Mouse (Mus musculus) hindbrain, embryonic 16.5 days (tissue): ENCODE measurements around the gene Dach2. TPM values are rescaled to one million over a fixed set of nuclear protein-coding genes. Genes with fewer than 3 reads are reported as not detected.

ENCODE experiments used
- ATAC-seq: fragments of 200-750 bp; cut with Nextera tagmentation; 2 replicates; pipeline ENCODE4 v1.8.0; 2017; ENCODE audit warnings: moderate TSS enrichment, moderate library complexity
- H3K27ac ChIP-seq: fragments of 300-500 bp; sonication (generic); 2 replicates; pipeline ENCODE4 v1.5.1; 2014; ENCODE audit warnings: low read depth, mild to moderate bottlenecking, control low read depth, low read length, moderate library complexity
- H3K27me3 ChIP-seq: fragments of 300-500 bp; sonication (generic); replicated peaks from 2 replicates; pipeline ENCODE4 v1.6.1; 2014; ENCODE audit warnings: low read length; ENCODE audit not compliant: control insufficient read depth, insufficient read depth
- H3K36me3 ChIP-seq: fragments of 300-500 bp; sonication (generic); 2 replicates; pipeline ENCODE4 v1.6.1; 2014; ENCODE audit warnings: mild to moderate bottlenecking, low read length, moderate library complexity, mixed read lengths; ENCODE audit not compliant: control insufficient read depth, insufficient read depth
- H3K4me1 ChIP-seq: fragments of 300-500 bp; sonication (generic); 2 replicates; pipeline ENCODE4 v1.6.1; 2014; ENCODE audit warnings: low read depth, low read length; ENCODE audit not compliant: control insufficient read depth, insufficient read depth
- H3K4me2 ChIP-seq: fragments of 300-500 bp; sonication (generic); 2 replicates; pipeline ENCODE4 v1.6.1; 2014; ENCODE audit warnings: mild to moderate bottlenecking, low read length, control low read depth, moderate library complexity
- H3K4me3 ChIP-seq: fragments of 300-500 bp; sonication (generic); 2 replicates; pipeline ENCODE4 v1.5.1; 2014; ENCODE audit warnings: mild to moderate bottlenecking, low read length, control low read depth, moderate library complexity
- H3K9ac ChIP-seq: fragments of 300-500 bp; sonication (generic); 2 replicates; pipeline ENCODE4 v1.6.1; 2014; ENCODE audit warnings: low read depth, mild to moderate bottlenecking, control low read depth, low read length, moderate library complexity
- H3K9me3 ChIP-seq: fragments of 300-500 bp; sonication (generic); 2 replicates; pipeline ENCODE4 v1.6.1; 2014; ENCODE audit warnings: mild to moderate bottlenecking, low read length, moderate library complexity; ENCODE audit not compliant: control insufficient read depth
- WGBS: fragments of 180-500 bp; shearing (Covaris S2); extraction: QIAGEN DNeasy Blood & Tissue Kit; methylation state at CpG from one replicate; pipeline ENCODE4 v1.1.7; 2014; 5-methylcytosine and 5-hydroxymethylcytosine counted together
- polyA plus RNA-seq: library from polyadenylated mRNA; unstranded; fragments of >200 nt; fragmentation: Nextera tagmentation; extraction: Ambion mirVana; gene quantifications from 2 replicates; pipeline ENCODE4 v1.2.1, GENCODE M21; 2015

Dach2 gene
- polyA plus RNA-seq, 1 experiment from 2014 or later = 13.6 TPM

GRCm38 (mm10) chrX:113826810-113827209 is 529.5 kb downstream of the Dach2 start:
- no peaks in the 10 kb centered on the region for H3K36me3 ChIP-seq
- no peaks in the 10 kb centered on the region for H3K27me3 ChIP-seq
- 79% methylated on average over 1 of the region's 1 CpGs for WGBS
- H3K4me3 ChIP-seq = no peak overlapping the region
- H3K4me1 ChIP-seq = no peaks in the 10 kb centered on the region
- H3K9ac ChIP-seq = no peak overlapping the region
- no peaks in the 10 kb centered on the region for H3K9me3 ChIP-seq
- no peak overlapping the region for H3K4me2 ChIP-seq
- no peak for ATAC-seq
- no peak overlapping the region for H3K27ac ChIP-seq

- 95% methylated on average over 1 of the region's 1 CpGs for WGBS
- H3K27me3 ChIP-seq = no peaks in the 10 kb centered on the region
These were observed 535.8 kb downstream of the Dach2 start for GRCm38 (mm10) chrX:113833062-113833461.

DNA sequence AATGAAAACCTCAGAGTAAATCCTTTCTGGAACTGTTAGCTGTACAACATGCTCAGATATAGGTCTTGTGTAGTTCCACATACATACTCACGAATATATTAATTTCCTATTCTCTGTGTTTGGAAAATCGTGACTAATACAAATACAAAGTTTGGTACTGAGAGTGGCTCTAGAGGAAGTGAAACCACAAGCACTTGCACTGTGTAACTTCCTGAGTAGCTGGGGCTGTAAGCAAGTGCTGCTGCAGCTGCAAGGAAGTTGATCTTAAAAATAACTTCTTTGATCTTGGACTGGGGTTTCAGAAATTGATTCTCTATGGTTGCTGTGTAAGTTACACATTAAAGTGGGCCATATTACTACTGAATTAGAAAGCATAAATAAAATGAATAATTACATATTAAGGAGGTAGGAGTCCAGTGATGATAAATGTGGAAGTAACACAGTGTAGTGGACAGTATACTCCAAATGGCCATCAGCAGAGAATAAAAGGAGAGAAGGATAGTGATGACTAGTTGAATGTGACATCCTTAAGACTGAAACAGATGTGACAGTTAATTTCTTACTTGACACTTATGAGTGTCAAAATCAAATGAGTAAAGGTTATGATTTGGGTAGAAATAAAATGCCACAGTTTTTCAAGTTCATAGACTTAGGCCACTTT is 570.7 kb downstream of the Dach2 start:
- no peaks in the 10 kb centered on the region for H3K36me3 ChIP-seq
- no peak overlapping the region for H3K9ac ChIP-seq
- no peak overlapping the region for H3K4me2 ChIP-seq
- no peaks in the 10 kb centered on the region for H3K27me3 ChIP-seq
- WGBS = 72% methylated on average over 2 of the region's 2 CpGs
- no peaks in the 10 kb centered on the region for H3K9me3 ChIP-seq
- ATAC-seq = no peak
- H3K4me1 ChIP-seq = no peaks in the 10 kb centered on the region
- no peak overlapping the region for H3K27ac ChIP-seq
- no peak overlapping the region for H3K4me3 ChIP-seq

More at GRCm38 (mm10) chrX:113833062-113833461, 535.8 kb downstream of the Dach2 start:
- Histone ChIP-seq H3K4me3 (no peak overlapping the region), H3K9ac (no peak overlapping the region), H3K4me2 (no peak overlapping the region), H3K9me3 (no peaks in the 10 kb centered on the region), H3K4me1 (no peaks in the 10 kb centered on the region), H3K36me3 (no peaks in the 10 kb centered on the region), H3K27ac (no peak overlapping the region)
- no peak for ATAC-seq

Other genes starting within 250 kb of the Dach2 start
- 13.6 and 15.5 TPM in 2 replicates for gene Chm, start 112.0 kb upstream of the Dach2 start, polyA plus RNA-seq